Mouse (Mus musculus): ENCODE data around the gene Epha1. TPM values are rescaled to one million over a fixed set of nuclear protein-coding genes. Genes with fewer than 3 reads are reported as not detected.

Epha1 gene
- polyA plus RNA-seq, 1 experiment from 2014 or later, result 4.7 TPM

GRCm38 (mm10) chr6:42373669-42374430, 782 bp upstream of the Epha1 start:
- Histone ChIP-seq H3K4me1 (replicated peaks) (peaks cover 66% of the 10 kb centered on the region), H3K36me3 (no peaks in the 10 kb centered on the region), H3K27ac (ENCODE audit: poor library complexity, severe bottlenecking) (0 out of 2 replicates have a peak overlapping the region, but pooled peaks have one; percentile 8), H3K9ac (peak overlapping the region; percentile 79; the same call in 1 of the 2 replicates), H3K4me2 (peak overlapping the region; percentile 97), H3K27me3 (replicated peaks) (no peaks in the 10 kb centered on the region), H3K4me3 (peak overlapping the region; percentile 58), H3K9me3 (replicated peaks) (no peaks in the 10 kb centered on the region)
- ATAC-seq (ENCODE audit: insufficient number of reproducible peaks, low FRiP score), result no peak
- 43% methylated on average over 7 of the region's 7 CpGs for WGBS

GRCm38 (mm10) chr6:42372421-42372815, 650 bp downstream of the Epha1 start:
- H3K9me3 ChIP-seq (replicated peaks), result no peaks in the 10 kb centered on the region
- no peaks in the 10 kb centered on the region for H3K36me3 ChIP-seq
- ATAC-seq (ENCODE audit: insufficient number of reproducible peaks, low FRiP score), result 0 out of 2 replicates have a peak, but pooled peaks have one; percentile 19
- H3K4me2 ChIP-seq, result peak overlapping the region; percentile 97
- peak overlapping the region; percentile 79 for H3K9ac ChIP-seq
- peaks cover 66% of the 10 kb centered on the region for H3K4me1 ChIP-seq (replicated peaks)
- peak overlapping the region; percentile 58 for H3K4me3 ChIP-seq
- 21% methylated on average over 9 of the region's 9 CpGs for WGBS
- H3K27ac ChIP-seq (ENCODE audit: poor library complexity, severe bottlenecking), result 0 out of 2 replicates have a peak overlapping the region, but pooled peaks have one; percentile 49
- no peaks in the 10 kb centered on the region for H3K27me3 ChIP-seq (replicated peaks)

- H3K9me3 ChIP-seq (replicated peaks), result no peaks in the 10 kb centered on the region
- 8% methylated on average over 3 of the region's 3 CpGs for WGBS
- H3K4me3 ChIP-seq, result no peak overlapping the region
- ATAC-seq (ENCODE audit: insufficient number of reproducible peaks, low FRiP score), result no peak
- peak overlapping the region; percentile 97 for H3K4me2 ChIP-seq
- H3K36me3 ChIP-seq, result no peaks in the 10 kb centered on the region
- H3K27me3 ChIP-seq (replicated peaks), result no peaks in the 10 kb centered on the region
- peaks cover 66% of the 10 kb centered on the region for H3K4me1 ChIP-seq (replicated peaks)
- no peak overlapping the region; the same call in 1 of the 2 replicates for H3K9ac ChIP-seq
- no peak overlapping the region for H3K27ac ChIP-seq (ENCODE audit: poor library complexity, severe bottlenecking)
These were observed 1.1 kb downstream of the Epha1 start for GRCm38 (mm10) chr6:42372001-42372400.

- H3K9ac ChIP-seq, result no peak overlapping the region
- no peak overlapping the region for H3K4me3 ChIP-seq
- no peak overlapping the region for H3K27ac ChIP-seq (ENCODE audit: poor library complexity, severe bottlenecking)
- no peak overlapping the region for H3K4me2 ChIP-seq
- no peaks in the 10 kb centered on the region for H3K9me3 ChIP-seq (replicated peaks)
- H3K4me1 ChIP-seq (replicated peaks), result peaks cover 54% of the 10 kb centered on the region
- no peak for ATAC-seq (ENCODE audit: insufficient number of reproducible peaks, low FRiP score)
- WGBS, result 58% methylated on average over 4 of the region's 4 CpGs
- no peaks in the 10 kb centered on the region for H3K27me3 ChIP-seq (replicated peaks)
- H3K36me3 ChIP-seq, result no peaks in the 10 kb centered on the region
These were observed 2.3 kb downstream of the Epha1 start for GRCm38 (mm10) chr6:42370630-42371363.

GRCm38 (mm10) chr6:42369870-42370269, 3.2 kb downstream of the Epha1 start:
- Histone ChIP-seq H3K9ac (no peak overlapping the region), H3K27me3 (replicated peaks) (no peaks in the 10 kb centered on the region), H3K36me3 (no peaks in the 10 kb centered on the region), H3K4me3 (no peak overlapping the region), H3K4me2 (peak overlapping the region; percentile 40), H3K9me3 (replicated peaks) (no peaks in the 10 kb centered on the region), H3K4me1 (replicated peaks) (peaks cover 45% of the 10 kb centered on the region), H3K27ac (ENCODE audit: poor library complexity, severe bottlenecking) (peak overlapping the region; percentile 43; the same call in 1 of the 2 replicates)
- ATAC-seq (ENCODE audit: insufficient number of reproducible peaks, low FRiP score), result peak; percentile 43; the same call in 1 of the 2 replicates
- WGBS, result 12% methylated on average over 3 of the region's 3 CpGs

- no peaks in the 10 kb centered on the region for H3K9me3 ChIP-seq (replicated peaks)
- no peak overlapping the region for H3K4me2 ChIP-seq
- H3K9ac ChIP-seq, result no peak overlapping the region
- H3K4me1 ChIP-seq (replicated peaks), result peaks cover 41% of the 10 kb centered on the region
- H3K36me3 ChIP-seq, result peaks cover 18% of the 10 kb centered on the region
- no peak overlapping the region for H3K4me3 ChIP-seq
- no peak for ATAC-seq (ENCODE audit: insufficient number of reproducible peaks, low FRiP score)
- H3K27ac ChIP-seq (ENCODE audit: poor library complexity, severe bottlenecking), result no peak overlapping the region
- no peaks in the 10 kb centered on the region for H3K27me3 ChIP-seq (replicated peaks)
- WGBS, result 88% methylated on average over 6 of the region's 6 CpGs
These were observed 7.9 kb downstream of the Epha1 start for GRCm38 (mm10) chr6:42365215-42365614.

GRCm38 (mm10) chr6:42364607-42365006, 8.5 kb downstream of the Epha1 start:
- Histone ChIP-seq H3K27ac (ENCODE audit: poor library complexity, severe bottlenecking) (no peak overlapping the region), H3K4me2 (no peak overlapping the region), H3K36me3 (peaks cover 24% of the 10 kb centered on the region), H3K4me3 (no peak overlapping the region), H3K27me3 (replicated peaks) (no peaks in the 10 kb centered on the region), H3K9me3 (replicated peaks) (no peaks in the 10 kb centered on the region), H3K9ac (no peak overlapping the region), H3K4me1 (replicated peaks) (peaks cover 41% of the 10 kb centered on the region)
- WGBS, result 81% methylated on average over 15 of the region's 15 CpGs
- ATAC-seq (ENCODE audit: insufficient number of reproducible peaks, low FRiP score), result no peak

- no peaks in the 10 kb centered on the region for H3K9me3 ChIP-seq (replicated peaks)
- peaks cover 30% of the 10 kb centered on the region for H3K36me3 ChIP-seq
- no peak overlapping the region for H3K4me2 ChIP-seq
- no peaks in the 10 kb centered on the region for H3K27me3 ChIP-seq (replicated peaks)
- 74% methylated on average over 4 of the region's 4 CpGs for WGBS
- peaks cover 45% of the 10 kb centered on the region for H3K4me1 ChIP-seq (replicated peaks)
- H3K4me3 ChIP-seq, result no peak overlapping the region
- no peak overlapping the region for H3K27ac ChIP-seq (ENCODE audit: poor library complexity, severe bottlenecking)
- H3K9ac ChIP-seq, result no peak overlapping the region
- no peak for ATAC-seq (ENCODE audit: insufficient number of reproducible peaks, low FRiP score)
These were observed 9.0 kb downstream of the Epha1 start for GRCm38 (mm10) chr6:42364066-42364465.

- Histone ChIP-seq H3K36me3 (peaks cover 41% of the 10 kb centered on the region), H3K9ac (0 out of 2 replicates have a peak overlapping the region, but pooled peaks have one; percentile 44), H3K4me1 (replicated peaks) (peaks cover 55% of the 10 kb centered on the region), H3K4me3 (no peak overlapping the region), H3K27me3 (replicated peaks) (no peaks in the 10 kb centered on the region), H3K27ac (ENCODE audit: poor library complexity, severe bottlenecking) (peak overlapping the region; percentile 54; the same call in 1 of the 2 replicates), H3K4me2 (no peak overlapping the region; the same call in 1 of the 2 replicates), H3K9me3 (replicated peaks) (no peaks in the 10 kb centered on the region)
- ATAC-seq (ENCODE audit: insufficient number of reproducible peaks, low FRiP score), result no peak
- 43% methylated on average over 3 of the region's 3 CpGs for WGBS
These were observed 10.1 kb downstream of the Epha1 start for GRCm38 (mm10) chr6:42362974-42363373.

GRCm38 (mm10) chr6:42362497-42362896, 10.6 kb downstream of the Epha1 start:
- ATAC-seq (ENCODE audit: insufficient number of reproducible peaks, low FRiP score), result no peak
- Histone ChIP-seq H3K27me3 (replicated peaks) (no peaks in the 10 kb centered on the region), H3K4me2 (no peak overlapping the region), H3K27ac (ENCODE audit: poor library complexity, severe bottlenecking) (peak overlapping the region; percentile 54; the same call in 1 of the 2 replicates), H3K4me1 (replicated peaks) (peaks cover 59% of the 10 kb centered on the region), H3K4me3 (no peak overlapping the region), H3K36me3 (peaks cover 45% of the 10 kb centered on the region), H3K9ac (0 out of 2 replicates have a peak overlapping the region, but pooled peaks have one; percentile 44), H3K9me3 (replicated peaks) (no peaks in the 10 kb centered on the region)
- 50% methylated on average over 1 of the region's 1 CpGs for WGBS

GRCm38 (mm10) chr6:42362074-42362473, 11.0 kb downstream of the Epha1 start:
- Histone ChIP-seq H3K27ac (ENCODE audit: poor library complexity, severe bottlenecking) (0 out of 2 replicates have a peak overlapping the region, but pooled peaks have one; percentile 19), H3K9me3 (replicated peaks) (no peaks in the 10 kb centered on the region), H3K4me3 (no peak overlapping the region), H3K9ac (no peak overlapping the region), H3K4me2 (no peak overlapping the region), H3K27me3 (replicated peaks) (no peaks in the 10 kb centered on the region), H3K36me3 (peaks cover 50% of the 10 kb centered on the region), H3K4me1 (replicated peaks) (peaks cover 64% of the 10 kb centered on the region)
- WGBS, result 51% methylated on average over 1 of the region's 1 CpGs
- no peak for ATAC-seq (ENCODE audit: insufficient number of reproducible peaks, low FRiP score)

All from heart, embryonic 12.5 days (tissue).